Mouse (Mus musculus) MEL (cell line): ENCODE measurements at regions not wholly inside any gene's neighbourhood (a gene's known extent, or its start where the extent isn't known, plus 50 kb on each side); places are given as distances from the start of the nearest gene placed in this dataset.

Source experiments
- DNase-seq: peaks from one replicate; pipeline ENCODE4 v3.0.0; 2011; ENCODE audit warnings: low read depth, low spot score
- H3K27ac ChIP-seq: 2 replicates; pipeline ENCODE4 v1.5.1; 2012; ENCODE audit warnings: low read depth, mild to moderate bottlenecking, control low read depth, low read length, moderate library complexity; ENCODE audit not compliant: control insufficient read depth
- H3K27me3 ChIP-seq, 2 experiments: fragments of 150-350 bp in 1 of 2; sonication (generic) in 1 of 2; 2 replicates each; pipeline ENCODE4 v1.6.1; 2012; ENCODE audit warnings: low read length in 2 of 2, mild to moderate bottlenecking in 2 of 2, improper control_type of control experiment in 1 of 2, moderate library complexity in 1 of 2; ENCODE audit not compliant: insufficient read depth in 2 of 2, control insufficient read depth in 1 of 2
- H3K36me3 ChIP-seq, 2 experiments: 2 replicates each; pipeline ENCODE4 v1.6.1; 2012 to 2014; ENCODE audit warnings: low read length in 2 of 2, improper control_type of control experiment in 1 of 2, inconsistent platforms in 1 of 2, mild to moderate bottlenecking in 1 of 2; ENCODE audit not compliant: insufficient read depth in 2 of 2, control insufficient read depth in 1 of 2
- H3K4me1 ChIP-seq, 2 experiments: fragments of 150-350 bp in 1 of 2; sonication (generic) in 1 of 2; 2 replicates each; pipeline ENCODE4 v1.6.1; 2012; ENCODE audit warnings: low read length in 2 of 2, improper control_type of control experiment in 1 of 2, mild to moderate bottlenecking in 1 of 2; ENCODE audit not compliant: insufficient read depth in 2 of 2, control insufficient read depth in 1 of 2
- H3K4me3 ChIP-seq, 2 experiments: fragments of 150-350 bp in 1 of 2; sonication (generic) in 1 of 2; 2 replicates each; pipeline ENCODE4 v1.5.1; 2012; ENCODE audit warnings: low read depth in 2 of 2, low read length in 2 of 2, mild to moderate bottlenecking in 2 of 2, moderate library complexity in 2 of 2, control low read depth in 1 of 2, improper control_type of control experiment in 1 of 2; ENCODE audit not compliant: control insufficient read depth in 1 of 2, insufficient read depth in 1 of 2
- H3K79me2 ChIP-seq: 2 replicates; pipeline ENCODE4 v1.6.1; 2012; ENCODE audit warnings: mild to moderate bottlenecking, low read length, moderate library complexity; ENCODE audit not compliant: control insufficient read depth, poor library complexity, insufficient read depth
- H3K9ac ChIP-seq: 2 replicates; pipeline ENCODE4 v1.6.1; 2012; ENCODE audit warnings: low read depth, mild to moderate bottlenecking, control low read depth, low read length, moderate library complexity; ENCODE audit not compliant: control insufficient read depth, poor library complexity, severe bottlenecking
- H3K9me3 ChIP-seq: fragments of 150-350 bp; sonication (generic); replicated peaks from 2 replicates; pipeline ENCODE4 v1.6.1; 2012; ENCODE audit warnings: mild to moderate bottlenecking, low read length, improper control_type of control experiment, moderate library complexity; ENCODE audit not compliant: insufficient read depth
- CHD2 ChIP-seq: IDR thresholded peaks from 2 replicates; pipeline ENCODE4 v1.6.1; 2011; ENCODE audit warnings: low read length, improper control_type of control experiment
- CTCF ChIP-seq, 3 experiments: IDR thresholded peaks in 2 of 3; conservative IDR thresholded peaks in 1 of 3; 2 replicates each; pipeline ENCODE4 v1.5.1; 2011 to 2012; ENCODE audit warnings: low read length in 3 of 3, low read depth in 2 of 3, mild to moderate bottlenecking in 2 of 3, improper control_type of control experiment in 1 of 3, inconsistent platforms in 1 of 3, mixed read lengths in 1 of 3, moderate library complexity in 1 of 3; ENCODE audit not compliant: control insufficient read depth in 1 of 3, insufficient read depth in 1 of 3, poor library complexity in 1 of 3, severe bottlenecking in 1 of 3
- EP300 ChIP-seq, 2 experiments: IDR thresholded peaks; 2 replicates each; pipeline ENCODE4 v1.6.1; 2011; ENCODE audit warnings: improper control_type of control experiment in 2 of 2, low read length in 2 of 2, low read depth in 1 of 2, mild to moderate bottlenecking in 1 of 2
- GABPA ChIP-seq: IDR thresholded peaks from 2 replicates; pipeline ENCODE4 v1.6.1; 2012; ENCODE audit warnings: low read depth, mild to moderate bottlenecking, inconsistent platforms, low read length, improper control_type of control experiment, moderate library complexity
- HCFC1 ChIP-seq: IDR thresholded peaks from 2 replicates; pipeline ENCODE4 v1.6.1; 2012; ENCODE audit warnings: low read depth, mild to moderate bottlenecking, inconsistent platforms, low read length, improper control_type of control experiment, moderate library complexity
- JUND ChIP-seq: IDR thresholded peaks from 2 replicates; pipeline ENCODE4 v1.6.1; 2011; ENCODE audit warnings: low read depth, mild to moderate bottlenecking, improper control_type of control experiment, low read length
- KAT2A ChIP-seq: conservative IDR thresholded peaks from 2 replicates; pipeline ENCODE4 v1.6.1; 2012; ENCODE audit warnings: low read depth, low read length, improper control_type of control experiment, inconsistent platforms
- MAZ ChIP-seq: IDR thresholded peaks from 2 replicates; pipeline ENCODE4 v1.6.1; 2012; ENCODE audit warnings: low read depth, mild to moderate bottlenecking, inconsistent platforms, low read length, improper control_type of control experiment
- MYC ChIP-seq: IDR thresholded peaks from 2 replicates; pipeline ENCODE4 v1.6.1; 2011; ENCODE audit warnings: low read depth, mild to moderate bottlenecking, low read length, improper control_type of control experiment, moderate library complexity
- NRF1 ChIP-seq: IDR thresholded peaks from 2 replicates; pipeline ENCODE4 v1.6.1; 2014; ENCODE audit warnings: low read depth, mild to moderate bottlenecking, inconsistent platforms, low read length, improper control_type of control experiment, moderate library complexity; ENCODE audit not compliant: poor library complexity, insufficient read depth, severe bottlenecking
- RAD21 ChIP-seq: IDR thresholded peaks from 2 replicates; pipeline ENCODE4 v1.6.1; 2011; ENCODE audit warnings: mild to moderate bottlenecking, low read depth, low read length, improper control_type of control experiment
- RCOR1 ChIP-seq: IDR thresholded peaks from 2 replicates; pipeline ENCODE4 v1.6.1; 2012; ENCODE audit warnings: low read depth, mild to moderate bottlenecking, inconsistent platforms, low read length, improper control_type of control experiment
- SIN3A ChIP-seq: IDR thresholded peaks from 2 replicates; pipeline ENCODE4 v1.6.1; 2012; ENCODE audit warnings: low read length, improper control_type of control experiment, inconsistent platforms
- SMC3 ChIP-seq: IDR thresholded peaks from 2 replicates; pipeline ENCODE4 v1.6.1; 2011; ENCODE audit warnings: low read depth, low read length, improper control_type of control experiment
- ZC3H11A ChIP-seq: IDR thresholded peaks from 2 replicates; pipeline ENCODE4 v1.6.1; 2012; ENCODE audit warnings: low read depth, mild to moderate bottlenecking, inconsistent platforms, low read length, improper control_type of control experiment
- ZKSCAN1 ChIP-seq: IDR thresholded peaks from 2 replicates; pipeline ENCODE4 v1.6.1; 2012; ENCODE audit warnings: low read depth, mild to moderate bottlenecking, inconsistent platforms, low read length, improper control_type of control experiment, moderate library complexity
- ZMIZ1 ChIP-seq: IDR thresholded peaks from 2 replicates; pipeline ENCODE4 v1.6.1; 2012; ENCODE audit warnings: low read depth, mild to moderate bottlenecking, inconsistent platforms, low read length, improper control_type of control experiment, moderate library complexity

DNA sequence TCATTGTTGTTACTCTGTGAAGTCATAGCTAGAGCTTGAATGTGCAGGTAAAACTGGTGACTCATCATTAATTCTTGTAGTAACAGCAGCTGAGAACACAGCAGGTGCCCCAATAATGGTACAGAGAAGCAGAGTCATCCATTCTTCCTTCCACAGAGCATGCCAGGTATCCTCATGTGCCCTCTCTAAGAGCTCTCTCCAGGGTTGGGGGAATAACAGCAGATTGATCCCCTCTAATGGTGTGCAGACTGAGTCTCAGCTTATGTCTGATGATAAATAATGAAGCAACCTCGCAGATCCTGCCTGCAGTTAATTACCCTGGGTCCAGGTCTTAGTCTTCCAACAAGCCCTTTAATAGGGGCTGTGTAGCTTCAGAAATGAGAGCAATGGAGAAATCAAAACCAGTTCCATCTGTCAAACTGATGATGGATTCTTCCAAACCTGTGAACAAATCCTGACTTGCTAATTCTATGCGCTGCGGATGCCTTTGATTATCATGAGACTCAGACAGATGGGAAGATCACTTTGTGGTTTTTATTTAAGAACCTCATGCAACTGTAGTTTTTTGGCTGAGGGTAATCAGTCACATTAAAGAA is 169.3 kb upstream of the Pex5l start:
- Histone ChIP-seq H3K4me1 (no peaks in the 10 kb centered on the region), H3K9ac (no peak overlapping the region), H3K9me3 (no peaks in the 10 kb centered on the region), H3K27ac (no peak overlapping the region), H3K36me3 (no peaks in the 10 kb centered on the region), H3K27me3 (no peaks in the 10 kb centered on the region), H3K4me3 (no peak overlapping the region), H3K79me2 (no peaks in the 10 kb centered on the region)
- no peak for DNase-seq
- TF ChIP-seq HCFC1 (no peak), SIN3A (no peak), GABPA (no peak), NRF1 (no peak), MYC (no peak), JUND (no peak), RCOR1 (no peak), ZC3H11A (no peak), ZMIZ1 (no peak), EP300 (IDR thresholded peaks at IDR 0.05; ENCODE audit: low read depth in 1 of 2, low read length in 2 of 2) (no peak), KAT2A (no peak), CHD2 (no peak)

DNA sequence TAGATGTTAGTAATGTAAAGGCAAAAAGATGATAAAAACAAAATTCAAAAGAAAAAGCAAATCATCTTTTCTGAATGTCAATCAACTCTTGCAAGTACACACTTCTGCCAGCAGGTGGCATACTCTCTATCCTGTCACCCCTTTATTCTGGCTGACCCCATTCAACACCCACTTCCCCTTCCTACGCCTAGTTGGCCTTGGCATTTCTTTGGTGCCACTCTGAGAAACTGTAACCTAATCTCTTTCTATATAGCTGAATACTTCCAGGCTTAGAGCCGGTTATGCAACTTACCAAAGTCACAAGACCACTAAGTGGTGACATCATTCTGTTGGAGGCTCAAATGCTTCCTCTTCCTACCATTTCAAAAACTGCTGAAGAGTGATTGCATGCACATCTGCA is 165.2 kb upstream of the Pex5l start:
- Histone ChIP-seq H3K9me3 (no peaks in the 10 kb centered on the region), H3K4me1 (no peaks in the 10 kb centered on the region), H3K4me3 (no peak overlapping the region), H3K27me3 (no peaks in the 10 kb centered on the region), H3K79me2 (no peaks in the 10 kb centered on the region), H3K27ac (no peak overlapping the region), H3K9ac (no peak overlapping the region), H3K36me3 (no peaks in the 10 kb centered on the region)
- peak; percentile 48 for DNase-seq
- TF ChIP-seq ZC3H11A (peak; percentile 23; the same call in 1 of the 2 replicates), ZKSCAN1 (no peak), CTCF (IDR thresholded peaks at IDR 0.05 in 2 of 3, conservative IDR thresholded peaks at IDR 0.05 in 1 of 3; ENCODE audit: control insufficient read depth in 1 of 3, insufficient read depth in 1 of 3, low read depth in 2 of 3, low read length in 3 of 3, poor library complexity in 1 of 3, severe bottlenecking in 1 of 3) (peak; percentile 48 to 64 (median 56)), RAD21 (peak; percentile 44), MAZ (no peak), SMC3 (peak; percentile 74)
